Mouse (Mus musculus) left cerebral cortex, adult 18-20 months (tissue): ENCODE data around the gene Ngf. TPM values are rescaled to one million over a fixed set of nuclear protein-coding genes. Genes with fewer than 3 reads are reported as not detected.
A peak's percentile ranks its signal among the peaks of the same experiment; 100 is the strongest.

Experiments used
- DNase-seq, 2 experiments: peaks; one replicate each; pipeline ENCODE4 v3.0.0; 2021 to 2022; ENCODE audit warnings: low spot score in 2 of 2, mixed read lengths in 1 of 2
- long read RNA-seq, 2 experiments: library from polyadenylated mRNA; stranded (forward); transcript quantifications; one replicate each; pipeline ENCODE4 v2.0.0; 2021
- total RNA-seq, 2 experiments: library from RNA; stranded (reverse); gene quantifications; 2 replicates each; pipeline ENCODE4 v1.2.3; 2021

The Ngf gene
- 1 to 10 TPM; 3.4 to 3.6 TPM for total RNA-seq
- long read RNA-seq, experiment 1, partial matches to known transcripts = 1 of 3 reads
- long read RNA-seq, experiment 1, other reads (novel, unspliced or antisense) = 0 of 3 reads
- long read RNA-seq, experiment 2, partial matches to known transcripts = 2 of 2 reads
- long read RNA-seq, experiment 2, other reads (novel, unspliced or antisense) = 0 of 2 reads

DNA sequence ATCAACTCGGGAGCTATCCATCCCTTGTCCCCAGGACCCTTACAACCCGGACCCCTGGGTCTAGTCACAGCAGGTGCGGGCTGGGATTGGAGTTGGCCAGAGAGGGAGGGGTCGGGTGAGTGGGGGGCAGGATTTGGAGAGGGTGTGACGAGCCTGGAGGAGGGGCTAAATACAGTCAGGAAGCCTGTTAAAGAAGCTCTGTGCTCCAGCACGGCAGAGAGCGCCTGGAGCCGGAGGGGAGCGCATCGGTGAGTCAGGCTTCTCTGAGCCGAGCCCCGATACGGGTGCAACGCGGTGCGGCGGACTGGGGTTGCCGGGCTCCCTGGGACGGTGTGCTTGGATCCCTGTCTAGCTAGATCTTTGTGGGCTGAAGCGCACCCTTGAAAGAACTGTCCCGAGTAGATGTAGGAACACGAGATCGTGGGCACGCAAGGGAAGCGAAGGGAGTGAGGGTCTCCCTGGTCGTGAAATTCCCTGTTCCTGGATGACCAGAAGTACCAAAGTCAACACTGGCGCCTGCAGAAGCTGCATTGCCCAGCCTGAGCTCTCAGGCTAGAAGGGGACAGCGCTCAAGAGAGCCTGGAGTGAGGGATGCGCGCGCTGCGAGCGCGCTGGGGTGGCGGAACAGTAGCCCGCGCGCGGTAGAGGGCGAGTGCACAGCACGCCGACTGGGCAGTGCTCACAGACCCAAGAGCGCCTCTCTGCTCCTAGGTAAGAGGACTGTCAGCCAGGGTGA is at the start of gene Ngf:
Ngf (plus strand) TSS at position 207 of the 736 bp plus-strand sequence.
- DNase-seq = no peak

DNA sequence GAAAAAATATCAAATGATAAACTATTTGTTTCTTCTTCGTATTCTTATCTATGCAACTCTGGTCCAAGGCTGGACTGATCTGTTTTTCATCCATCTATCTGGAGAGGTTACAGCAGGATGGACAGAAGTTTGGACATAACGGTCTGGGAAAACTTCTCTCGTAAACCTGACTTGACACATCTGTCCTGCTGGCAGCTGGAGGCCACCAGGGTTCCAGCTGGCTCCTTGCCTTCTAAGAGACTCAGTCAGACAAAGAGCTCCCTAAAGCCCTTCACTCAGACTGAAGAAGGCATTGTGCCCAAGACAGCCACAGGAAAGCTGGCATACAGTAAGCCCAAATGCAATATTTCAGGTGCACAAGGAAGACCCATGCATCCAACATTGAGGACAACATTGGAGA is 24.2 kb upstream of the Ngf start:
- no peak for DNase-seq

DNA sequence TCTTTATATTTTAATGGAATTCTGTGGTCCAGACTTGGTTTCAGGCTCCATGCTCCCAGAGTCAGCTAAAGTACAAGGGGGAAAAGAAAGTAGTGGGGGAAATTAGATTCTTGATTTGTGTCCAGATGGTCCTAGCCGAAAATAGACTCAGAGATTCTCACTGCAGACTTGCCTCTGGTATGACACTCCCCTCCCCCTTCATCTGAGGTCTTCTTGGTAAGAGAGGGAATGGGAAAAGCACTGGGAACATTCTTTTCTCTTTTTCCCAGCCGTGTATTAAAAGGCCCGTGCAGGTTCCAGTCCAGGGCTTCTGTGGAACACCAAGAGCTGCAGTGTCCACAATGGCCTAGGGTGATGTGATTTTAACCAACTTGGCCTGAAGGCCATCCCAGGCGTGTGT is 23.0 kb upstream of the Ngf start:
- DNase-seq = no peak

GRCm38 (mm10) chr3:102454566-102454965 is 15.2 kb upstream of the Ngf start:
- no peak for DNase-seq

GRCm38 (mm10) chr3:102460528-102460927 is 9.2 kb upstream of the Ngf start:
- no peak for DNase-seq

GRCm38 (mm10) chr3:102460986-102461385 is 8.7 kb upstream of the Ngf start:
- DNase-seq = no peak

- no peak for DNase-seq
Observed at GRCm38 (mm10) chr3:102462703-102463336, 6.9 kb upstream of the Ngf start.

DNA sequence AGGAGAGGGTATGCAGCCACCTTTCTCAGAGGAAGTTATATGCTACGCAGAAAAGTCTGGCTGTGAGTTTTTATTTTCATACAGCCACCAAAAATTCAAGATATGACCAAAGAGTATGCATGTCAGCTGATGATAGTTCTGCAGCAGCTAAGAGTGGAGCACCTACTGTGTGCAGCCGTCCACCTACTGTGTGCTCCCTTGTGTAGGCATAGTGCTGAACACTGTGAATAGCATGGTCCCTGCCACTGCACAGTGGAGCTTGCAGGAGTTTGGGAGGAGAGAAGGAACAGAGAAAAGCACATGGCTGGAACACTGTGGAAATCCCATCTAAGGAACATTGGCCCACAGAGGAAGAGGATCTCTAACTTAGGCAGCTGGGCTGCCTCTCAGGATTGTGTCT is 6.4 kb upstream of the Ngf start:
- no peak for DNase-seq

- DNase-seq = peak; percentile 57 to 67
Observed at GRCm38 (mm10) chr3:102466587-102466986, 3.1 kb upstream of the Ngf start.

GRCm38 (mm10) chr3:102467121-102467520 is 2.6 kb upstream of the Ngf start:
- DNase-seq = no peak

DNA sequence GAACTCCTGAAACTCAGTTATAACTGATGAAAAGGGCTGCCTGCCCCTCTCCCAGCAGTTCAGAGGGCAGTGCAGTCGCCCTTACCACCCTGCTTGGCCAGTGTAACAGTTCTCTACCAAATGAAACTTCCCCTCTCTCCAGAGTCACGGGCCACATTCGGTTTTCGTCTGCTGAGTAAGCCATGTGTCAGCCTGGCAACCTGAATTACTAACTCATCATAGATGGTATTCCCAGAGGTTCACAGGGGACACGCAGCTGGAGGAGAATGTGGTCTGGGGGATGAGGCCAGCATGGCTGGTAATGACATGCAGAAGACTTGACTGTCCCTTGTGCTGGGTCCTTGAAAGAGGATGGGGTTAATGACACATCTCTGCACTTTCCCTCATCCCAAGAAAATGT is 1.5 kb downstream of the Ngf start:
- DNase-seq = no peak

DNA sequence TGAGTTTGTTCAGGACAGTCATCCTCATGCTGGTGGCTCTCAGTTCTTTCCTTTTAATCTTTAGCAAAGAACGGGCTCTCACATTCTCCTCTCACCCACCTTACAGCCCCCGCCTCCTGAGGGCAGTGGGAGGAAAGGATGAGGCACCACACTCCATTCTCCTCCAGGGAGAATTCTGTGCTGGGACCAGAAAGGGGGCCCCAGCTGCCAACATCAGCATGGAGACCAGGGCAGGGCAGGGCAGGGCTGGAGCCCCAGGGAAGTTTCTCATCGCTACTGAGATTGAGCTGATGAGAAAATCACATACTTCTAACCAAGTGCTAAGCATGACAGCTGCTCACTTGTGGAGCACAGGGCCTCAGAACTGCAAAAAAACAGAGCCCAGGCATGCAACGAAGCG is 2.1 kb downstream of the Ngf start:
- DNase-seq = no peak

DNA sequence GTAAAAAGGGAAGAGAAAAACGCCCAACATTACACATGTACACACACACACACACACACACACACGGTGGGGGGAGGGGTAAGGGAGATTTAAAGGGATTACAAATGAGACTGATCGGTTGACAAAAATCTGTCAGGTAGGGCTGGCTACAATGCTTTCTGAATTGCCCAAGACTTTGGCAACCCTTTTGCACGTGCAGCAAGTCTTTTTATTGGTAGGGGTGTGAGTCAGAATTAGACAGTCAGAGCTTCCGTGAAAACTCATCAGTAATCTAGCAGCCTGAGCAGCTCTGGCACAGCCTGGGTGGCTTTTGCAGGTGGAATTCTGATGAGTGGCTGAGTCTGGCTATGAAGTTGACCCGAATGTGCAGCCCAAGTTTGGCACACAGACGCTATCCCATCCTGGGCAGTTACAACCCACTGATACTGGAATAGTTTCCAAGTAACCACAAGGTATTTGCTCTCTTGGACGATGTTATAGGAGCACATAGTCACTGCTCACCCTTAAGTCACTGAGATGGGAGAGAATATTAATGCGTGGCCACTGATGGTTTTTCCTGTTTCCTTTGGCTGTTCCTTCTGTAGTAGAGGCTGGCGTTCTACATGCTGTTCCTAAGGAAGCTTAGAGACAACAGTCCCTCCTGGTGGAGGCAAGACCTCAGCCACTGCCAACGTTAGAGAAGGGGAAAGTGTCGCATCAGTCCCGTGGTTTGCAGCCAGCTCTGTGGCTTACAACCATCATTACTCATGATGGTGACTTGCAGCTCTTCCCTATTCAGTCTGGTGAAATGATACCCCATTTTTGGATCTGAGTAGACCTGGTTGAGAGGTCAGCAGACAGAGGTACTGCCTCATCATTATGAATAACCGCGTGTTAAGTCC is 4.8 kb downstream of the Ngf start:
- DNase-seq = no peak

GRCm38 (mm10) chr3:102477917-102478694 is 8.4 kb downstream of the Ngf start:
- DNase-seq = no peak

DNA sequence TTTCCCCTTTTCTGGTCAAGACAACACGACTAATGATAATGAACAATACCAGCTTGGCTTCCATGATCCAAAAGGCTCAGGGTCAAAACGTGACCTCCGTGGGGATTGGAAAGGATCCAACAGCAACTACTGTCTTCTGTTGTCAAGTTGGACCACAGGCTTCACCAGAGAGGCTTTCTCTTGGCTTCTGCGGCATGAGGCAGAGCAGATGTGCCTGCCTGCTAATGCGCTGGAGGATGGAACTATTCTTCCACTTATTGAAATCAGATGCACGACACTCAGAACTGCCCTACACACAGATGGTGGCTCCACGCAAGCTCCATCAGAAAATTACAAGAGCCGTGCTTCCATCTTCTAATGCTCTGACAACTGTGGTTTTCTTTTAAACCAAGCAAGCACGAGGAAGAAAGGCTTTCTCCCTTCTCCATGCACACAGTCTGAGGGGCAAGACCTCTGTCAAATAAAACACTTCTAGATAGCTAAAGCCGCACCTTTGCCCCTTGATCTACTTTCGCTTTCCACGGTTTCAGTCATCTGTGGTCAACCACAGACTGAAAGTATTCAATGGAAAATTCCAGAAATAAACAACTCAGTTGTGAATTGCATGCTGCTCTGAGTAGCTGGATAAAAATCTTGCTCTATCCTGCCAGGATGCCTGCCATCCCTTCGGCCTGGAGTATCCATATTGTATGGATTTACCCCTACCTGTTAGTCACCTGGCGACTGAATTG is 20.8 kb downstream of the Ngf start:
- DNase-seq = no peak

DNA sequence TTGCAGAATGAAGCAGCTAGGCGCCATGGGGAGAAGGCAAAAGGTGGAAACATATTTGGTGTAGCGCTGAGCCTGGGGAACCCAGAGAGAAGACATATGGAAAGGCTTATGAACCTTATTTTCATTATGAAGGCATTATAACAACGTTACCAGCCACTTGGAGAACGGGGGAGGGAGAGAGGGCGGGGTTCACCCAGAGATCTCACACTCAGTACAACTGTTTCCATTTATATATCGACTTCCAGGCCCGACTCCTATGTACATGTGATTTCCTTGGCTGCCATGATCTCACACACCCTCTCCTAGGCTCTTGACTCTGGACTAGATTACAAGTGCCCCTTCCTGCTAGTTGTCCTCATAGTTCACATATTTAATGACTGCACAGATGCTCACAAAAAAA is 28.4 kb downstream of the Ngf start:
- no peak for DNase-seq

- DNase-seq = no peak
Observed at GRCm38 (mm10) chr3:102498931-102499330, 29.2 kb downstream of the Ngf start.

GRCm38 (mm10) chr3:102500031-102500430 is 30.3 kb downstream of the Ngf start:
- DNase-seq = no peak

DNA sequence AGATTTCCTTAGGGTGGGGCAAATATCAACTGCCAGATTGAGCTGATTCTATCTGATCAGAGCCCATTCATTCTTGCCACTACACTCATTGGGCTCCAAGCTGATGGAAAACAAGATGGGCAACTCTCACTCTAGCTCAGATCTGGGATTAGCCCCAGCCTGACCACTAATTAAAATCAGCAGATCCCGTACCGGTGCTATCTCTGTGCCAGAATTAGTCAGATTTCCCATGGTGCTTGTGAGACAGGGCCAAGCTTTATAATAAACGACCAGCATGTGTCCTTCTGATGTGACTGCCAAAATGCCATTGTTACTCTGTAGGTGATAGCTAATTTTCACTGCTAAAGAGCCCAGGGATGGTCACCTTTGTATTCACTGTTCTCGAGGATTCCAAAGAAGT is 31.5 kb downstream of the Ngf start:
- no peak for DNase-seq

GRCm38 (mm10) chr3:102505129-102505528 is 35.4 kb downstream of the Ngf start:
- DNase-seq = no peak
